Mouse (Mus musculus): Measurements from ENCODE around the gene Slc35d3. TPM values are rescaled to one million over a fixed set of nuclear protein-coding genes. Genes with fewer than 3 reads are reported as not detected.

Gene Slc35d3
- under 1 TPM in 1 of 2 experiments, not detected in 1; 0.07 TPM for total RNA-seq (2021)
- long read RNA-seq, experiment 1, result 0 reads
- long read RNA-seq, experiment 2, result 0 reads

- intact Hi-C loops (cut with DNase I), result no loop called here
- peak; percentile 11 to 38 for DNase-seq
Measured at GRCm38 (mm10) chr10:19850998-19851691, at the start of gene Slc35d3. Gene Slc35d3, minus strand, starts transcription at chr10:19851459.

- DNase-seq, result no peak
- intact Hi-C loops (cut with DNase I), result no loop called here
Measured at GRCm38 (mm10) chr10:19900191-19900590, 48.9 kb upstream of the Slc35d3 start.

DNA sequence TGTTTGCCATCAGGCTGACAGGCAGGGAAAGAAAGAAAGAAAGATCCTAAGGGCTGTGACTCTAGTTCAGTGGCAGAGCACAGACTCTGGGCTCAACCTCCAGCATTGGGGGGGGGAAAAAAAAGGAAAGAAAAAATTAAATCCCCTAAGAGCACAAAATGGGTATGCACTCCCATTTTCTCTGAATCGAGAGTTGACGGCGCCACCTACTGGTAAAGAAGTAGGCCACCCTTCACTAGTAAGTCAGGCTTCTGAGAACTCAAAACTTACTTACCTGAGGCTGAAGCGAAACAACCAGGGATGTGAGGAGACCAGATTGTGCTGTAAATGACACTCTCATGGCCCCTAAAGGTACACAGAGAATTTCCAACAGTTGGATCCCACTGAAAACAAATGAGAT, 42.7 kb upstream of the Slc35d3 start:
- intact Hi-C loops (cut with DNase I), result loop anchor here (2.0 to 5.0 kb wide), 3 partner anchors 187 to 653 kb away; no protein-coding TSS in a partner anchor
- peak; percentile 25 to 54 for DNase-seq

DNA sequence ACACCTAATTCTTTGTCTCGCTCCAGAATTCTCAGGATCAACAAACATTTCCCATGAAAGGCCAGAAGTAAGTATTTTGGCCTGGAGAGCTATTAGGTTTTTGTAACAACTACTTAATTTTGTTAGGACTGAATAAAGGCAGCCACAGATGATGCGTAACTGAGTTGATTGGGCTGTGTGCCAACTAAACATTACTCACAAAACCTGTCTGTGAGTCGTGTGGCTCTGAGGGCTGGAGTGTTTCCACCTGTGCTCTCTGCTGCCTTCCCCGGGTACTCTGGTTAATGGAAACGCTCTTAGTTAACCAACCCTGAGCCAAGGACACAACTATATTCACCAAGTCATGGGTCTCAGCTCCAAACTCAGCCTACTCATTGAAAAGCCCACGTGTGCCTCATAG, 41.9 kb upstream of the Slc35d3 start:
- no peak for DNase-seq
- intact Hi-C loops (cut with DNase I), result loop anchor here (5.0 kb wide), 2 partner anchors 186 to 401 kb away; no protein-coding TSS in a partner anchor

- intact Hi-C loops (cut with DNase I), result loop anchor here (5.0 kb wide), 2 partner anchors 184 to 399 kb away; no protein-coding TSS in a partner anchor
- DNase-seq, result no peak
Measured at GRCm38 (mm10) chr10:19891686-19892085, 40.4 kb upstream of the Slc35d3 start.

- no peak for DNase-seq
- intact Hi-C loops (cut with DNase I), result loop anchor here (5.0 kb wide), 2 partner anchors 183 to 398 kb away; no protein-coding TSS in a partner anchor
Measured at GRCm38 (mm10) chr10:19889908-19890307, 38.6 kb upstream of the Slc35d3 start.

GRCm38 (mm10) chr10:19886249-19886648, 35.0 kb upstream of the Slc35d3 start:
- no peak for DNase-seq
- intact Hi-C loops (cut with DNase I), result no loop called here

DNA sequence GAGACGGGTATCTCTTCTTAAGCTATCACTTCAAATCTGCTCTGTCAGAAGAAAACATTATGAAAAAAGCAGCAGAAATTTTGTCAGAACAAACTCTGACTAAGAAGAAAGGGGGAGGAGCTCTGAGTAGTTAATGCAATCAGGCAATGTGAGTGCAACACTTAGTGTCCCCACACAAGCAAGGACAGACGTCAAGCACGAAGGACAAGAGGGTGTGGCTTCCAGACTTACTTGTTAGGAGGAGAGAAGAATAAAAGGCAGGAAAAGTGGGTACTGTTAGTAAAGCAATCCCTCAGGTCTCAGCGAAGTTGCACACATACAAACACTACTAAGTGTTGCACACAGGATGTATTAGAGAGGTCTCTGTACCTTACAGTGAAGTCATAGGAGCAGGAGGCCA, 33.1 kb upstream of the Slc35d3 start:
- intact Hi-C loops (cut with DNase I), result no loop called here
- no peak for DNase-seq

- DNase-seq, result no peak
- intact Hi-C loops (cut with DNase I), result no loop called here
Measured at GRCm38 (mm10) chr10:19880437-19880836, 29.2 kb upstream of the Slc35d3 start.

DNA sequence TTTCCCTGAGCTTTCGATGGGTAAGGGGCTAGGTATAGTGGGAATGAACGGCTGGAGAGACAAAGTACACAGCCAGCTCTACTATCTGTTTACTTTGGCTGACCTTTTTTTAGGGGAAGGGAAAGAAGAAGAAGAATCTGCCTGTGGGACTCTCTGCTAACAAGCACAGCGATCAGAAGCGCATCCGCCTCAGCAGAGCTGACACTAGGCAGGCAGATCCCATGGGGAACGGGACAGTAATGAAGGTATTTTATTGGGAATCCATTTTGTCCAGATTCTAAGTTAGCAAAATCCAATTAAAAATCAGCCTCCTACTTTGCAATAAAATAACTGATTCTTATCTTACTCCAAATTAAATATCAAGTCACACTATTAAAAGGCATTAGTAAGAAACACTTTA, 27.9 kb upstream of the Slc35d3 start:
- DNase-seq, result no peak
- intact Hi-C loops (cut with DNase I), result no loop called here

GRCm38 (mm10) chr10:19877679-19878078, 26.4 kb upstream of the Slc35d3 start:
- intact Hi-C loops (cut with DNase I), result no loop called here
- no peak for DNase-seq

- DNase-seq, result no peak
- intact Hi-C loops (cut with DNase I), result no loop called here
Measured at GRCm38 (mm10) chr10:19877257-19877656, 26.0 kb upstream of the Slc35d3 start.

DNA sequence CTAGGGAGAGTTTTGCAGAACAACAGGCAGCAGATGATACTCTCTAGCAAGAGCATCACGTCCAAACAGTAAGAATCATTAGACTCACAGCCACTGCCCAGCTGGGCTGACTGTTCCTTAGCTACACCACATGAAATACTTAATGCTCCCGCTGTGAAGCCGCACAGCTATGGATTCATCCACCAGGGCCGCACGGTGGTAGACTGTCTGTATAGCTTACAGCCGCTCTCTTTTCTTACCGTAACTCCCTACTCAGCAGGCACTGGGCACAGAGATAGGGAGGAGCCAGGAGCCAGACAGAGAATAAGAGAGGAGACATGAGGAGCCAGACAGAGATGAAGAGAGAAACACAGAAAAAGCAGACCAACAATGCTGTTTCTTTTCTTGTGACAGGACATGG, 25.4 kb upstream of the Slc35d3 start:
- no peak for DNase-seq
- intact Hi-C loops (cut with DNase I), result no loop called here

GRCm38 (mm10) chr10:19875346-19875745, 24.1 kb upstream of the Slc35d3 start:
- no peak for DNase-seq
- intact Hi-C loops (cut with DNase I), result no loop called here

GRCm38 (mm10) chr10:19855597-19856306, 4.5 kb upstream of the Slc35d3 start:
- intact Hi-C loops (cut with DNase I), result no loop called here

DNA sequence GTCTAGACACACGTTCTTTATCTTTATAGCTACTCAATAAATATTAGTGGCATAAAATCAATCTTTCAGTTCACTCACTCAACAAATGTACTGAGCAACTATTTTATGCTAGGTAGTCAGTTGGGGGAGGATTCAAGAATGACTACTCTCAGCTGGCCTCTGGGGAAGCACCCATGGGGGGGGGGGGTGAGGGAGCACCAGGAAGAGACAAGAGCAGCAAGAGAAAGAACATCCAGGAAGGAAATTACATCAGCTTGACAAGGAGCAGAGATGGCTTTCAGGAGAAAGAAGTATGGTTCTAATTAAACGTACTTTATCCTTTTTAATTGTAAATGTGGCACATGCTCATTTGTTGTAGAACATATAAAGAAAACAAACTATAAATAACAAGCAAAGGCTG, 2.4 kb upstream of the Slc35d3 start:
- DNase-seq, result no peak
- intact Hi-C loops (cut with DNase I), result no loop called here

More at GRCm38 (mm10) chr10:19855597-19856306, 4.5 kb upstream of the Slc35d3 start:
- DNase-seq, result no peak

DNA sequence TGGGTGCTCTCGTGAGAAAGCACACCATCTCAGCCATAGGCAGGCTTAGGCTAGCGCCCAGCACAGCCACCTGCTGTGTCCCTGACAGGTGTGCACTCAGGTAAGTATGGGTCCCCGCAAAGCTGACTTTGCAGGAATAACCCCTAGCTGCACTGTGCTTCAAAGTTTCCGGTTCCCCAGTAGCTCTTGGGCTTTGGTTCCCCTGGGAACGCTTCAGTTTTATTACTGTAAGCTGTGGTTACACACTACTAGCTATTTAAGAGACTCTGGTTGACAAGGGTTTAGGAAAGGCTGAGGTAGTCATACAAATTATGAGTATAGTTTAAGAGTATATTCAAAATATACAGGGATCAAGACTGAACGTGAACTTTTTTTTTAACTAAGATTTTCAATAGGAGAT, 1.5 kb upstream of the Slc35d3 start:
- no peak for DNase-seq
- intact Hi-C loops (cut with DNase I), result no loop called here

- DNase-seq, result peak; percentile 10 to 15
- intact Hi-C loops (cut with DNase I), result no loop called here
Measured at GRCm38 (mm10) chr10:19850544-19850997, 688 bp downstream of the Slc35d3 start.

DNA sequence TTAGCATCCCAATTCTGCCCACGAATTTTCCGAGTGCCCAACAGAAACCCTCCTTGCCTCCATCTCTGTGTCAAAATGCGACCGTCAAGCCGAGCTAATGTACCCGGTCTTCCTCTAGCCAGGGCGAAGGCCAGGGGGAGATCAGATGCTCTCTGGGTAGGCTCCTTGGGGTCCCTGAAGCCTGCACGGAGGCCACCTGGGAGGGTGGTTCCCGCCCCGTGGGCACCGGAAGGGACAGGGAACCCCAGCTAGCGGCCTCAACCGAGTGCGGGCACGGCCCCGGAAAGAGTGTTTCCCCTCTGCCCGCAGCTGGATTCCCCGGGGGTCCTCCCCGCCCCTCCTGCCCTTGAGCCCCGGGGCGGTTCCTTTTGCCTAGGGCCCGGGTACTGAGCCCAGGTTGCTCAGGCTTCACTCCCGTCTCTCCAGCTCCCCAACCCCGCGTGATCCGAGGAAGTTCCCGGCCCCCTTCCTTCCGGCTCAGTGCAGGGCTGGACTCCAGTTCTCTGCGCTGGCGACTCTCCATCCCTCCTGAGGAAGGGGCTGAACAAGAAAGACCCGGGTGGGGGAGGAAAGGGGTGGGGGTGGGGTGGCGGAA, 1.4 kb downstream of the Slc35d3 start:
- DNase-seq, result peak in 1 of 2 experiments; percentile 7
- intact Hi-C loops (cut with DNase I), result no loop called here

DNA sequence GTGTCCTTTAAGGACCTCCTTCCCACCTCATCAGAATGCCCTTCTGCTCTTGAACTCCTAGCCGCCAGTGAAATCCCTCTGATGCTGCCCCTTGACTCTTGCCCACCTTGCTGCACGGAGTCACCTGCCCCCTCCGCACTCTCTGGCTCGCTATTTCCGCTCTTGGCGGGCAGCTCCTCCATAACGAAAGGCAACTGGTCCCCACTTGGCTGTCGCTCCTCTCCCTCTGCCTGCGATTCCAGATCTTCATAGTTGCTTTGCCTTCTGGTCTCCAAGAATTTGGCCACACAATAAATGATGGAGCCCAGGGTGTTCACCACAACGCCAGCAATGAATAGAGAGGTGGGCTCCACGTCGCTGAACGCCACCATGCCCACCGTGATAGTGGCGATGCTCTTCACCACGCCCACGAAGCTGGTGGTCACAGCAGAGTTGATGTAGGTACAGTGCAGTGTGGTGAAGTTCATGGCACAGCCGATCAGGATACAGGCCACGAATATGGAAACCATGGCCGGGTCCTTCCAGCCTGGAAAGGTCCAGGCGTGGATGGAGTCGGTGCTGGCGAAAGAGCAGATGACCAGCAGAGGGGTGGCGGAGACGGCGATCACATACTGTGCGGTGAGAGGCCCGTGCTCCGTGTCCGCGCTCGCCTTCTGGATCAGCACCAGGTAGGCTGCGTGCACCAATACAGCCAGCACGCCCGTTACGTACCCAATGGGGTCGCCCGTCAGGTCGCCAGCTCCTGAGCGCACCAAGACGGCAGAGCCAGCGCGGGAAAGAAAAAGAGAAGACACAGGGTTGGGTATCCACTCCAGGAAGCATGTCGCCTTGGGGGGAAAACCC, 2.1 kb downstream of the Slc35d3 start:
- DNase-seq, result peak in 1 of 2 experiments; percentile 1
- intact Hi-C loops (cut with DNase I), result no loop called here

Measured in heart, postnatal 14 days (tissue).